Mouse (Mus musculus) limb, embryonic 14.5 days (tissue): ENCODE results near the gene En1. TPM values are rescaled to one million over a fixed set of nuclear protein-coding genes. Genes with fewer than 3 reads are reported as not detected.

Source experiments
- ATAC-seq: fragments of 200-750 bp; cut with Nextera tagmentation; 2 replicates; pipeline ENCODE4 v1.8.0; 2017; ENCODE audit warnings: low read depth, moderate number of reproducible peaks, moderate TSS enrichment; ENCODE audit not compliant: low FRiP score
- DNase-seq: peaks from one replicate; pipeline ENCODE4 v3.0.0-alpha.2; 2015; ENCODE audit warnings: low spot score
- H3K27ac ChIP-seq: fragments of 300-500 bp; sonication (generic); replicated peaks from 2 replicates; pipeline ENCODE4 v1.5.1; 2014; ENCODE audit warnings: low read depth, mild to moderate bottlenecking, low read length, moderate library complexity, mixed read lengths
- H3K27me3 ChIP-seq: fragments of 300-500 bp; sonication (generic); 2 replicates; pipeline ENCODE4 v1.6.1; 2014; ENCODE audit warnings: low read length, mixed read lengths; ENCODE audit not compliant: control insufficient read depth, insufficient read depth
- H3K36me3 ChIP-seq: fragments of 300-500 bp; sonication (generic); 2 replicates; pipeline ENCODE4 v1.6.1; 2014; ENCODE audit warnings: mild to moderate bottlenecking, low read length, moderate library complexity, mixed read lengths; ENCODE audit not compliant: control insufficient read depth, insufficient read depth
- H3K4me1 ChIP-seq: fragments of 300-500 bp; sonication (generic); 2 replicates; pipeline ENCODE4 v1.6.1; 2014; ENCODE audit warnings: antibody characterized with exemption, low read length, mixed read lengths; ENCODE audit not compliant: control insufficient read depth, insufficient read depth
- H3K4me2 ChIP-seq: fragments of 300-500 bp; sonication (generic); replicated peaks from 2 replicates; pipeline ENCODE4 v1.6.1; 2014; ENCODE audit warnings: low read depth, mild to moderate bottlenecking, low read length, moderate library complexity; ENCODE audit not compliant: severe bottlenecking
- H3K4me3 ChIP-seq: fragments of 300-500 bp; sonication (generic); replicated peaks from 2 replicates; pipeline ENCODE4 v1.5.1; 2014; ENCODE audit warnings: low read length
- H3K9ac ChIP-seq: fragments of 300-500 bp; sonication (generic); 2 replicates; pipeline ENCODE4 v1.6.1; 2014; ENCODE audit warnings: mild to moderate bottlenecking, low read depth, low read length, moderate library complexity; ENCODE audit not compliant: severe bottlenecking
- H3K9me3 ChIP-seq: fragments of 300-500 bp; sonication (generic); 2 replicates; pipeline ENCODE4 v1.6.1; 2016; ENCODE audit warnings: low read length; ENCODE audit not compliant: control insufficient read depth
- POLR2A ChIP-seq: fragments of 200-500 bp; IDR thresholded peaks from 2 replicates; pipeline ENCODE4 v1.8.0; 2012; ENCODE audit warnings: inconsistent platforms, mild to moderate bottlenecking, moderate library complexity, borderline replicate concordance; ENCODE audit not compliant: insufficient read depth, insufficient read length; ENCODE audit errors: extremely low read depth
- WGBS: fragments of 180-500 bp; shearing (Covaris S2); extraction: QIAGEN DNeasy Blood & Tissue Kit; methylation state at CpG from one replicate; pipeline ENCODE4 v1.1.7; 2014; 5-methylcytosine and 5-hydroxymethylcytosine counted together
- polyA plus RNA-seq, 2 experiments: library from polyadenylated mRNA; depleted of rRNA in 1 of 2; stranded (reverse) in 1 of 2; unstranded in 1 of 2; fragments of >200 nt; fragmentation: Nextera tagmentation in 1 of 2; extraction: Ambion mirVana in 1 of 2; gene quantifications; 2 replicates each; pipeline versions ENCODE4 v1.2.1 to v1.2.3; 2012 to 2014

The En1 gene
- polyA plus RNA-seq, 2 experiments, result 3.9 to 6.4 TPM

DNA sequence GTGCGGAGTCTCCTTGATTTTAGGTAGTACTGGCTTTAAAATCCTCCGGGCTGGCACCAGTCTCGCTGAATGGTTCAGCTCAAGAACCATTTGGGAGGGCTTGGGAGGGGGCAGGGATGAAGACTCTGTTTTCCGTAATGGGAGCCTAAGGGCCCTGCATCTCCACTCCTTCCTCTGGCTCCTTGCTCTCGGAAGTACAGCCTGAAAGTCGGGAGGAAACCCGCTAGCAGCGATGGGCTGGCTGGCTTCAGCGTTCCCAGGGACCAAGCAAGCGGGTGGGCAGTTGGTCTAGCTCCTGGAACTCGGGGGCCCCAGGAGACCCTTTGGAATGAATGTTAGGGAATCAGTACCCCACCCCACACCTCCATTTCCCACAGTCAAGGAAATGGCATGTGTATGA, 4.9 kb upstream of the En1 start:
- no peaks in the 10 kb centered on the region for H3K36me3 ChIP-seq
- DNase-seq, result no peak
- TF ChIP-seq POLR2A, result no peak
- under 1% methylated on average over 11 of the region's 11 CpGs for WGBS
- H3K9ac ChIP-seq, result no peak overlapping the region
- peak overlapping the region; percentile 46; the same call in 1 of the 2 replicates for H3K4me2 ChIP-seq
- H3K27ac ChIP-seq, result no peak overlapping the region
- H3K4me3 ChIP-seq, result peak overlapping the region; percentile 26
- H3K27me3 ChIP-seq, result peaks cover 94% of the 10 kb centered on the region
- no peaks in the 10 kb centered on the region for H3K9me3 ChIP-seq
- H3K4me1 ChIP-seq, result peaks cover 4% of the 10 kb centered on the region; the same call in 1 of the 2 replicates
- ATAC-seq, result no peak

DNA sequence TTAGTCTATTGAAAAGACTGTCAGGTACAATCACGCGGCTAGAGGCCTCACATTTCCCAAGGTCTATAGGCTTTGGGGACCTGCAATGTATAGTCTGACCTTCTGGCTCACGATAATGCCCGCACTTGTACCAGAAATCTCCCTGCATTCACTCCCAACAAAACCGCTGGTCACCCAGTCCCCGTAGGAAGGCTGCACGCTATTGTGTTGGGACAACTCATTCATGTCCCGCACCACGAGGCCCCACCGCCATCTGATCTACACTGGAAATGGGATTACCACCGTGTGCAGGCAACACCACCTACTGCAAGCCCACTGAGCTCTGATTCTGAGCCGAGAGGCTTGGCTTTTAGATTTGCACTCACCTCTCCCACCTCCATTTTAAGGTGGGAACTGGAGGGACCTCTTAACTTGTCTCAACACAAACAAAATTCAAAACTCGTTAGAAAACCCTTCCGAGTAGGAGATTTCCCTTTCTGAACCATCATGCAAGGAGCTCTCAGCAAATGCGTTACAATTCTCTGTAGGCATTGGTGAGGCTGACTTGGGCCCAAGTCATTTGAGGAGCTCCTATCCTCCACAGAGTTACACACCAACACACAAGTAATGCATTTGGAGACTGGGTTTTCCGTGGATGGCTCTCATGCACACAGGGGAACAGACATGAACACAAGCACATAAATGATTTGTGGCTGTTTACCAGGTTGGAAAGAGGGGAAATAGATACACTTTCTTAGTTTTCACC, 3.9 kb upstream of the En1 start:
- peaks cover 94% of the 10 kb centered on the region for H3K27me3 ChIP-seq
- no peaks in the 10 kb centered on the region for H3K9me3 ChIP-seq
- no peak overlapping the region for H3K9ac ChIP-seq
- H3K4me3 ChIP-seq, result no peak overlapping the region
- no peak overlapping the region for H3K27ac ChIP-seq
- TF ChIP-seq POLR2A, result no peak
- 10% methylated on average over 16 of the region's 16 CpGs for whole genome bisulfite sequencing
- DNase-seq (no peak), ATAC-seq (no peak)
- peaks cover 11% of the 10 kb centered on the region; the same call in 1 of the 2 replicates for H3K4me1 ChIP-seq
- H3K4me2 ChIP-seq, result peak overlapping the region; percentile 46; the same call in 1 of the 2 replicates
- H3K36me3 ChIP-seq, result no peaks in the 10 kb centered on the region

DNA sequence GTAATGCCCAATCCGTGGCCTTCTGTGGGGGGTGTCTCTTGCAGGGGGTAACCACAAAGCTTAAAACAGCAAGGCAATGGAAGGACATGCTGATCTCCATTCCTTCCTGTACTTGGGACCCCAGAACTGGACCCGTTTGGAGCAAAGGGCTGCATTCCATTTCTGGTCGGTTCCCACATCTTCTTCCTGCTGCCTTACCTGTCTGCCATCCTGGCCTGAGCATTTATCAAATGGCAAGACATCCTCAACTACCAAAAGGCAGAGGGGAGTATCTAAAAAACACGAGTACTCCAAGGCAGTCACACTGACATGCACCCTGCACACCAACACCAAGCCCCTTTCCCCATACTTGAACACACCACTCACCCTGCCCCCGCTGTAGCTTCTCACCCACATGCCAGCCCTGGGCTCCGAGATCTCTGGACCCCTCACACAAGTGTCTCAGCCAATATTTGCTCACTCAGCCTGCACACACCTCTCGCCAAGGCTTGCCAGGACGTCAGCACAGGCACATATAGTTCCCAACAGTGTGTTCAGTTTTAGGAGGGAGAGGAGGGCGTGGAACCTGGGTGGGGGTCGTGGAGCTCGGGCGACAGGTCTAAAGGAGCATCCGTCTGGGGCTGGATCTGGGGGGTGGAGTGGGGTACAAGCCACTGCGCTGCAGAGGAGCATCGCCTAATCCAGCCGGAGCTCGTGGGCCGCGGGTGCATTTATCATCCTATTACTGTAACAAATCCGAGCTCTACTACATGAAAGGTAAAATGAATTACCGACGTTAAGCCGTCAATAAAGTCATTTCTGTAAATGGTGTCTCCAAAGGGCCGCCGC, 2.7 kb upstream of the En1 start:
- Histone ChIP-seq H3K36me3 (no peaks in the 10 kb centered on the region), H3K4me3 (no peak overlapping the region), H3K4me1 (peaks cover 12% of the 10 kb centered on the region; the same call in 1 of the 2 replicates), H3K9me3 (no peaks in the 10 kb centered on the region), H3K27ac (no peak overlapping the region), H3K4me2 (no peak overlapping the region), H3K9ac (no peak overlapping the region), H3K27me3 (peaks cover 94% of the 10 kb centered on the region)
- 2% methylated on average over 25 of the region's 25 CpGs for WGBS
- DNase-seq (no peak), ATAC-seq (no peak)
- no peak for TF ChIP-seq POLR2A

DNA sequence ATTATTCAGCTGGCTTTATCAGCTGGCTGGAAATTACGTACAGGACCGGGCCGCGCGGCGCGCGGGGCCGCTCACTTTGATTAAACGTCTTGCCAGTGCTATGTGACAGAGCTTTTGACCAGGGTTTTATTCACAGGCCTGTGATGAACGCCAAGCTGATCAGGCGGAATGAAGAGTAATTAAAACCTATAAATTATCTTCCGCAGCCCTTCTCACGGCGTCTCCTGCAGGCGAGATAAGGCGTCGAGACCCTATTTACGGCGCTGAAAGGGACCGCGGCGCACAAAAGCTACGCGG, 2.1 kb upstream of the En1 start:
- H3K27me3 ChIP-seq, result peaks cover 92% of the 10 kb centered on the region
- no peak overlapping the region for H3K4me2 ChIP-seq
- ATAC-seq (no peak), DNase-seq (no peak)
- H3K27ac ChIP-seq, result no peak overlapping the region
- H3K9me3 ChIP-seq, result no peaks in the 10 kb centered on the region
- H3K4me3 ChIP-seq, result 0 out of 2 replicates have a peak overlapping the region, but pooled peaks have one; percentile 4
- TF ChIP-seq POLR2A, result no peak
- WGBS, result 5% methylated on average over 25 of the region's 25 CpGs
- peaks cover 12% of the 10 kb centered on the region; the same call in 1 of the 2 replicates for H3K4me1 ChIP-seq
- H3K9ac ChIP-seq, result no peak overlapping the region
- H3K36me3 ChIP-seq, result no peaks in the 10 kb centered on the region

DNA sequence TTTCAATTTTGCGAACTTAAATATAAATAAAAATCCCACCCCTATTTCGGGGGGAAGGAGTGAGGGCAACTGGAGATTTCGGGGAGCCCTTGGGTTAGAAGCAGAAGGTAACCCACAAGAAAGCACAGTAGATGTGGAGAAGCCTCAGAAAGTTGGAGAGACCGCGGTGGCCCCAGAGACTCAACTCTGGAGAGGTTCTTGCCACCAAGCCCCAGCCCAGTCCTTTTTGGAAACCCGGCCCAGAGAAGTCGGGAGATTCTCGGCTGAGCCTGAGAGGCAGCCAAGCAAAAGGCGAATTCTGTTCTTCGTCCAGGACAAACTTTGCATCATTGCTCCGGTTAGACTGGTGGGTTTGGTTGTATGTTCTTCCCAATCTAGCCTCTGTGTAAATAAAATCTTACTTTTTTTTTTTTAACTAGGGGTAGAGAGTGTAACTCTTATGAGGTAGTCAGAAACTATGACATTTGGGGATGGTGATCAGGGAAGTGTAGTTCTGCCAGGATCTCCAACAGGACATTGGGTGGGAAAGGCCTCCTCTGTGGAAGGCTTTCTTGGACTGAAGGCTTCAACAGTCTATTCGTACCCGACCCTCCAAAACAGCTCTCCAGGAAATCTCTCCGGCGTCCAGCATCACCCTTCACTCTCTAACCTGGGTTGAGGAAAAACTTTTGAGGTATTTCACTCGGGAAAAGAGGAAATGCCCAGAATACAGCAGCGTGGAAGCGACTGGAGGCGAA, 1.5 kb upstream of the En1 start:
- no peak overlapping the region for H3K9ac ChIP-seq
- no peak overlapping the region; the same call in 1 of the 2 replicates for H3K4me3 ChIP-seq
- H3K9me3 ChIP-seq, result no peaks in the 10 kb centered on the region
- 8% methylated on average over 19 of the region's 19 CpGs for WGBS
- H3K36me3 ChIP-seq, result no peaks in the 10 kb centered on the region
- TF ChIP-seq POLR2A, result no peak
- H3K27me3 ChIP-seq, result peaks cover 92% of the 10 kb centered on the region
- no peak for ATAC-seq
- no peak for DNase-seq
- H3K4me1 ChIP-seq, result peaks cover 12% of the 10 kb centered on the region; the same call in 1 of the 2 replicates
- H3K27ac ChIP-seq, result no peak overlapping the region
- 0 out of 2 replicates have a peak overlapping the region, but pooled peaks have one; percentile 13 for H3K4me2 ChIP-seq
